Mouse (Mus musculus) right cerebral cortex, postnatal 4 days (tissue): ENCODE results near the gene Scube1.

Source experiments
- DNase-seq: peaks from one replicate; pipeline ENCODE4 v3.0.0-alpha.2; 2022

The Scube1 gene

DNA sequence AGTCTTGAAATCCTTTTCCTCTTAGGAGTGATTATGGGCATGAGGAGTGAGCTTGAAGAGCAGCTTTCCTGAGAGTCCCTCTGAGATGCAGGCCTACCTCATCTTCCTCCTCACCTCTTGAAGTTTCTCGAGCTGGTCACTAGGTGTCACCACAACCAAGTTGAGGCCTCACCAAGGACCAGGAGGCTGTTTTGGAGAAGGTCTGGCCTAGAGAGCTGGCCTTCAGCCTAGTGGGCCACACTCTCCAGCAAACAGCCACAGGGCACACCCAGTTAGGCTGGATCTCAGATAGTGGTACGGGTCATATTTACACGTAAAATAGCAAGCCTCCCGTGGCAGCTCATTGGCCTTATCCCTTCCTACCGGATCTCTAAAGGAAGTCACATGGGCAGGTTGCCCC lies 60.1 kb downstream of the Scube1 start:
- peak; percentile 38 for DNase-seq

GRCm38 (mm10) chr15:83663066-83663465 lies 61.8 kb downstream of the Scube1 start:
- DNase-seq: no peak

- DNase-seq: no peak
These were observed 62.7 kb downstream of the Scube1 start for GRCm38 (mm10) chr15:83662106-83662505.

GRCm38 (mm10) chr15:83642518-83642917 lies 82.3 kb downstream of the Scube1 start:
- DNase-seq: no peak

- no peak for DNase-seq
These were observed 84.6 kb downstream of the Scube1 start for GRCm38 (mm10) chr15:83640208-83640607.

GRCm38 (mm10) chr15:83639160-83639559 lies 85.7 kb downstream of the Scube1 start:
- no peak for DNase-seq

GRCm38 (mm10) chr15:83638196-83638899 lies 86.5 kb downstream of the Scube1 start:
- DNase-seq: no peak

DNA sequence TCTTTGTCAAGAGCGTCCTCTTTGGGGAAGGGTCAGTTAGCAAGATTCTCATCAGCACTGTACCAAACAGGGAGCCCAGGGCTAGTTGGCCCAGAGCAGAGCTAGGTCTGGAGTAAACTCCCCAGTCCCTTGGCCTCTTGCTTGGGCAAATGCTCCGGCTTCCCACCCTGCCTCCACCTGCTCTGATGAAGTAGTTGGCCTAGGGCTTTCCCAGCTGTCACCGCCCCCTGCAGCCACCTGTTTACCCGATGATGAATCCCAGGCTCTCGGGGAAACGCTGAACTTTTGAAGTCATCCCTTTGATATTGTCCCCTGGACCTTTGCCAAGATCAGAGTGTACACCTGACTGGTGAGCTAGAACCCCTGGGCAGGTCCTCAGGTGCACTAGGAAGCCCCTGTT lies 88.1 kb downstream of the Scube1 start:
- DNase-seq: no peak

DNA sequence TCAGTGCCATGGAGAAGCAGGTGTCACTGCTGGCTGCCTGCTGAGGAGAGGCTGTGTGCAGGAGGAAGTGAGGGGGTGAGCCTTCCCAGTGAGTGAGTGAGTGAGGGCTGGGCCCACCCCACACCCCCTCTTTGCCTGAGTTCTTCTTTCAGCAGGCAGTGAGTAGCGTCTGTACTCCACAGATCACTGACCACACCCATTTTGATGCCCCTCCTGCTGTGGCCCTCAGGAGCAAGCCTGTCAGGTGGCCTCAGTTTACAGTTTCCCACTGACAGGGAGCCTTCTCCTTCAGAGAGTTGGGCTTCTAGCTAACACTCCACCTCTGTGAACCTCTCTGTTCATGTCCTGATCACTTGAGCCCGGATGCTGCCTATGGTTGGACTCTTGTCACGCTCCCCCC lies 89.6 kb downstream of the Scube1 start:
- no peak for DNase-seq

- DNase-seq: no peak
These were observed 90.7 kb downstream of the Scube1 start for GRCm38 (mm10) chr15:83634076-83634475.

GRCm38 (mm10) chr15:83631071-83631470 lies 93.8 kb downstream of the Scube1 start:
- no peak for DNase-seq

DNA sequence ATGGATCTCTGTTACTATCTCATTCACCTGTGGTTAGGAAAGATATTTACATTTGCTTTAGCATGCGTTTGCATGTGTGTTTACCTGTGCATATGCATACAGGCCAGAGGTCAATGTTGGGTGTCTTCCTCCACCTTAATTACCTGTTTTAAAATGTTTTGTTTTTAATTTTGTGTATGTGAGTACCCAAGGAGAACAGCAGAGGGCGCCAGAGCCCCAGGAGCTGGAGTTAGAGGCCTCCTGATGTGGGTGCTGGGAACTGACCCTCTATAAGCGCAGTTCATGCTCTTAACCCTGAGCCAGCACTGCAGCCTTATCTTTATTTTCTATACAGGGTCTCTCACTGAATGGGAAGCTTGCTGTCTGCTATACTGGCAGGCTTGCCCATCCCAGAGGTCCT lies 95.1 kb downstream of the Scube1 start:
- no peak for DNase-seq

- no peak for DNase-seq
These were observed 98.6 kb downstream of the Scube1 start for GRCm38 (mm10) chr15:83626142-83626645.

DNA sequence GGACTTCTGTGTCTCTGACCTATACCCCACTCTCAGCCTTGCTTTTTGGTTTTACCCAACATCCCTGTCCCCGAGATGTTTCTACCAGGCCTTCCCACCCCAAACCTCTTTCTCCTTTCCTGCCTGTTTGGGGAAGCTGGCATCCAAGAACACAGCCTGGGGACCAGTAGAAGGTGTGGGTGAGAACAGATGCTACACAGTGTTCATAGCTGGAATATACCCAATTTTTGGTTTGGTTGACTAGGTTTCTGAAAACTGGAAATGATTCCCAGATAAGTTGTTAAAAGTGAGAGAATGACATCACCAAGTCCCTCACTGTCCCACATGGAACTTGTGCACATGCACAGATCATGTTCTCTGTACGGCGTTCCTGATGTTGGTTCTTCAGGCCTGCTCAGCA lies 109.6 kb downstream of the Scube1 start:
- DNase-seq: no peak

DNA sequence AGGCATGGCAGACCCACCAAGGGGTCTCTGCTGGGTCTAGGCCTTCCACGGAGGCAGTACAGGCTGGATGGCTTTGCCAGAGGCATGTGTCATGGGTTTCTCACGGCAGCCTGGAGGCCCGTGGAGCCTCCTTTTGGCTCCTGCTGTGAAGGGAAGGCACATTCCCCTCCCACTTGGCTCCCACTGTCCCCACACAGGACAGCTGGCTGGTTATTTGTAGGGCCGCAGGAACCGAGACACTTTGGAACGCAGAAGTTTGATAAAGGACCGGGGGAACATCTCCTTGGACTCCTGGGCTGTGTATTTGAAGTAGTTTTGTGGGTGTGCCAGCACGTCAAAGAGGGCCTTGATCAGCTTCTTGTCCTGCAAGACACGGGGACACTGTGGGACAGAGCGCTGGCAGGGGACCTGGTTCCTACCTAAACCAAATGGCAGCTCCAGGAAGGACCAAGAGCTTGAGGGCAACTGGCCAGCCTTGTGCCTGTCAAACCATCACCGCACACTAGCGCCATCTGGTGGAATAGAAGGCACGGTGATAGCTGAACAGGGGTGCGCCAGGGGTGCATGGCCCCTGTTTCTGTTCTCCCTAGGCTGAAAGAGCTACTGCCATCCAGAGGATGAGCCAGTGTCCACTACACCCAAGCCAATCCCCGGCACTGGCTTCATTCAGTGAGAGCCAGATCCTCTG lies 117.6 kb downstream of the Scube1 start:
- DNase-seq: peak; percentile 65

DNA sequence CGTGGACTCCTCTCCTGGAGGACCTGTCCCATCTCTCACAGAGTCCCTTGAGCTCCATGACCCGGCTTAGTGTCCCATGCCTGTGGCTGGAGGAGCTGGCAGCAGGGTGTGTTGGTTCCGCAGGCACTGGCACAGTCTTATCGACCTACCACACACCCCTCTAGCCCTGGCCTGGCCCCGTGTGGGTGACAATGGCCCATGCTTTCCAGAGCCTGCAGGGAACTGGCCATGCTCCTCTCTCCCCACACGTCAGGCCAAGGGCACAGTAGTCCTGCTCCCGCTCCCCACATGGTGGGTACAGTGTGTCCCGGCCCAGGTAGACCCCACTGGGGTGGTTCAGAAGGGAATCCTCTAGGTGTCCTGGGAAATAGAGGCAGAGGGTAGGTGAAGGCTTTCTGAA lies 118.1 kb downstream of the Scube1 start:
- DNase-seq: no peak

GRCm38 (mm10) chr15:83606216-83606615 lies 118.6 kb downstream of the Scube1 start:
- DNase-seq: no peak

DNA sequence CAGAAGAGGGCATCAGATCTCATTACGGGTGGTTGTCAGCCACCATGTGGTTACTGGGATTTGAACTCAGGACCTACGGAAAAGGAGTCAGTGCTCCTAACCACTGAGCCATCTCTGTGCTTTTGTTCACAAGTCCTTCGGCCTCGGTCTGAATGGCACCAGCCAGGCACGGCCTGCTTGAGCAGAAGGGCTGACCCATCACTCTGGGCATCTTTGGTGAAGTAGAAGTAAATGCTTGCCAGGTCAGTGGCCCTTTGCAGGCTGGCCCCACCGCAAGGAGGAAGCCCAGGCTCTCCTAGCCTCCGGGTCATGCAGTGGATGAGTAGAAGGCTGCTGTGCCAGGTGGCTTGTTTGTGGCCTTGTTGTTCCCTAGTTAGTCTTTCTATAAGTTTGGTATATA lies 121.4 kb downstream of the Scube1 start:
- no peak for DNase-seq

DNA sequence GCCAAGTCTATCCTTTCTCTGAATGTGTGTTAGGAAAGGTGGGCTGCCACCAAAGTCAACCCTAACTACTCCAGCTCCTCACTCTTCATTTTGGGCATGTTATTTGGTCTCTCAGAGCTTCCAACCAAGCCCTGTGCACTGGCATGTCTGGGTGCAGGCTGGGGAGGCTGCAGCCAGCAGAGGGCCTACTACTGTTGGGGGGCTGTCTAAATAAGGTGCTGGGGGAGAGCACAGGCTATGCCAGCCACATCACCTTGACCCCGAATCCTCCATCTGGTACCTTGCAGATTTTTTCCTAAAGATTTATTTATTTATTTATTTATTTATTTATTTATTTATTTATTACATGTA lies 121.8 kb downstream of the Scube1 start:
- no peak for DNase-seq

GRCm38 (mm10) chr15:83602372-83603045 lies 122.3 kb downstream of the Scube1 start:
- no peak for DNase-seq

- no peak for DNase-seq
These were observed 123.6 kb downstream of the Scube1 start for GRCm38 (mm10) chr15:83601185-83601584.

- DNase-seq: no peak
These were observed 128.0 kb downstream of the Scube1 start for GRCm38 (mm10) chr15:83596833-83597232.

DNA sequence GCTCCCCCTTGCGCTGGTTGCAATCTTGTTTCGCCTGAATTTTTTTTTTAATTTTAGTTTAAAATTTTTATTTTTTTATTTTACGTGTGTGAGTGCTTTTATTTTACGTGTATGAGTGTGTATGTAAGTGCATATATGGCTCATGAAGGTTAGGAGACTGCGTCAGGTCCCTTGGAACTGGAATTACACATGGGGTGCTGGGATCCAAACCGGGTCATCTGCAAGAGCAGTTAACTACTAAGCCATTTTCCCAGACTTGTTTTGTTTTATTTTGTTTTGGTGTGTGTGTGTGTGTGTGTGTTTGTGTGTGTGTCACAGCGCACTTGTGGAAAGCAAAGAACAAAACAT lies 129.5 kb downstream of the Scube1 start:
- no peak for DNase-seq
